Mouse (Mus musculus): Measurements from ENCODE around the gene Pes1. TPM values are rescaled to one million over a fixed set of nuclear protein-coding genes. Genes with fewer than 3 reads are reported as not detected.

The Pes1 gene
- polyA plus RNA-seq, 1 experiment, result 38.7 TPM

- no peak for DNase-seq (ENCODE audit: low read depth)
Observed at GRCm38 (mm10) chr11:3963155-3963554, 620 bp upstream of the Pes1 start.

DNA sequence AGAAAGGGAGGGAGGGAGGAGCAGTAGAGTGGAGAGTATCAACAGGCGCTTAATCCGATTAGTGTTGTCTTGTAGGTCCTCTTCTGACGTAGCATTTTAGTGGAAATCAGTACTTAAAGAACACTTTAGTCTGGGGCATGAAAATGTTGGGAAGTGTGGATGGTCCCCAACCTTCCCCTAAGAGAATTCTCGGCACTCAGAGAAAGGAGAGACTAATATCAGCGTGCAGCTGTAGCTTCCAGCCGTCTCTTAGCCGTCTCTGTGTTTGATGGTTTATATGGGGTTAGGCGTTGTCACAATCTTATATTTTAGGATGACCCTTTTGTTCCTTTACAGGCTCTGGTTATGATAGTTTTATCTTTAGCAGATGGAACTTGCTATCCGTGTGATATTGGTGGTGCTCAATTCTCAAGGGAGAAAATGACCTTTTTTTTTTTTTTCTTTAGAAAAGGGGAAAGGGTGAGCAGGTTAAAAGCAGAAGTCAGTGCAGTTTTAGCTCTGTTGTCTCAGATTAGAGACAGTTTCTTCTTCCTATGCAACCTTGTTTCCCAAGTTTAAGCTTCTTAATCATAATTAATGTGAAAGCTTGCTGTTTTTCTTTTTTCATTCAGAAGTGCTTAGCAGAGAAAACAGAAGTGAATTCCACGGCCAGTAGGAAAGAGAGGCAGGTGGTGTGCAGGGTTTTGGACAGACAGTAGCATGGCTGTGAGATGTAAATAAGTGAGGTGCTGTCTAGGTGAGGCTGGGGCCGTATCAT lies 819 bp downstream of the Pes1 start:
- no peak for DNase-seq (ENCODE audit: low read depth)

GRCm38 (mm10) chr11:3969837-3970236 lies 6.1 kb downstream of the Pes1 start:
- no peak for DNase-seq (ENCODE audit: low read depth)

GRCm38 (mm10) chr11:3970361-3970760 lies 6.6 kb downstream of the Pes1 start:
- DNase-seq (ENCODE audit: low read depth), result no peak

DNA sequence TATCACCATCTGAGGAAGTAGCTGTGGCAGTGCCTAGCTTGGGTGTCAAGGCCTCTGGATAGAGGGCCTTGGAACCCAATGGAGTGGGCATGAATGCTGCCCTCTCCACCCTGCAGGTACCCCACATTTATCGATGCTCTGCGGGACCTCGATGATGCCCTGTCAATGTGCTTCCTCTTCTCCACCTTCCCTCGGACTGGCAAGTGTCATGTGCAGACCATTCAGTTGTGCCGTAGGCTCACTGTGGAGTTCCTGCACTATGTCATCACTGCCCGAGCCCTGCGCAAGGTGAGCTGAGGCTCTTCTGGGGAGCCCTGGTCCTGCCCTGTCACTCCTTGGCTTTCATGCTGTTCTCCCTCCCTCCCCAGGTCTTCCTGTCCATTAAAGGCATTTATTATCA lies 9.3 kb downstream of the Pes1 start:
- DNase-seq (ENCODE audit: low read depth), result no peak

GRCm38 (mm10) chr11:3974311-3974710 lies 10.5 kb downstream of the Pes1 start:
- no peak for DNase-seq (ENCODE audit: low read depth)

DNA sequence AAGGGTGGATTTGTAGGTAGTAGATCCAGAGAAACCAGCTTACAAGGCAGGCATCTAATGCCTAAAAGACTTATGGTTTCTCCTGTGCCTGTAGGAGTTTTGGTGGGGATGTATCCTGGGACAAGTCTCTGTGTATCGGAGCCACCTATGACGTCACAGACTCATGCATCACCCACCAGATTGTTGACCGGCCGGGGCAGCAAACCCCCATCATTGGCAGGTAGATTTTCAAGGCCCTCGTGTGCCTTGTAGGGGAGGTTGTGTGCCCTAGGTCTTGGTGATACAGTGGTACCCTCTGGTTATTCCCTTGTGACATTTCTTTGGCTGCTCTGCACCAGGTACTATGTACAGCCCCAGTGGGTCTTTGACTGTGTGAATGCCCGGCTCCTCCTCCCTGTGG lies 12.9 kb downstream of the Pes1 start, which contains the start of gene 4930556J24Rik:
4930556J24Rik (minus strand) TSS at position 101 of the 400 bp plus-strand sequence.
- DNase-seq (ENCODE audit: low read depth), result no peak

- no peak for DNase-seq (ENCODE audit: low read depth)
Observed at GRCm38 (mm10) chr11:3978421-3978820, 14.6 kb downstream of the Pes1 start.

GRCm38 (mm10) chr11:3981536-3981935 lies 17.8 kb downstream of the Pes1 start:
- DNase-seq (ENCODE audit: low read depth), result no peak

DNA sequence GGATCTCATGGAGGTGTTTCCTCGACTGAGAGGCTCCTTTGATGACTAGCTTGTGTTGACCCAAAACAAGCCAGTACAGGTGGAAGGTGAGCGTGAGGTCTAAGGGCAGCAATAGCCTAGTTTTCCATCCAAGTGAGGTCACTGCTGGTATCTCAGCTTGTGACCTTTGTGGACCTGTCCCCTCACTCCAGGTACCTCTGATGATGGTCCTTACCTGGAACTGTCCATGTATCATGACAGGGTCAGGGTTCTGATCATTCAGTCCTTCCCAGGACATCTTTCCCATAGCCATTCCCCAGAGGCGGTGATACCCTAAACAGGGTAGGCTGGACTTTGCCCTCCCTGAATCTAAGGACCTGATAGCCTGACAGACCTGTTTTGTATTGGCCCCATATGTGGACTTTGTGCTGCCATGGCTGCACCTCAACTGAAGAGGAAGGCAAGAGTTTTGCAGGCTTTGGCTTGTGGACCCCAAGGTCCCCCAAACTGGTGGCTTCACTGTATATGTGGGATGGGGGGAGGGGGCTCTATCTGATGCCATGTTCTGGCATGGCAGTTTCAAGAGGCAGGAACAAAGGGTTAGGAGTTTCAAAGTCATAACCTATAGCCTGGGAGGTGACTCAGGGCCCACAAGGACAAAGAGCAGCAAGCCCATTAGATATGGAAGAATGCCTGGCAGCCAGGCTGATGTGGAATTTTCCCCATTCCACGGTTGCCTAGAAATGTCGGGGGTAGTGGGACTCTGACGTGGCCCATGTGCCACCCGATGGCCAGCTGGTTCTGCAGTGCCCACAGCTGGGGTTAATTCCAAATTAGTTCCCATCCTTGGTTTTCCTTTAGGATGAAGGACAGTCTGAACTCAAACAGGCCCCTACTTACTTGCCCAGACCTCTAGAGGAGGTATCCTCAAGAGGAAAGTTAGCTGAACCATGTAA lies 18.8 kb downstream of the Pes1 start:
- no peak for DNase-seq (ENCODE audit: low read depth)

GRCm38 (mm10) chr11:3983291-3983862 lies 19.6 kb downstream of the Pes1 start, which contains the start of gene Gal3st1:
Gal3st1 (plus strand) TSS chr11:3983636.
- no peak for DNase-seq (ENCODE audit: low read depth)

- no peak for DNase-seq (ENCODE audit: low read depth)
Observed at GRCm38 (mm10) chr11:3983863-3984745, 20.3 kb downstream of the Pes1 start.

DNA sequence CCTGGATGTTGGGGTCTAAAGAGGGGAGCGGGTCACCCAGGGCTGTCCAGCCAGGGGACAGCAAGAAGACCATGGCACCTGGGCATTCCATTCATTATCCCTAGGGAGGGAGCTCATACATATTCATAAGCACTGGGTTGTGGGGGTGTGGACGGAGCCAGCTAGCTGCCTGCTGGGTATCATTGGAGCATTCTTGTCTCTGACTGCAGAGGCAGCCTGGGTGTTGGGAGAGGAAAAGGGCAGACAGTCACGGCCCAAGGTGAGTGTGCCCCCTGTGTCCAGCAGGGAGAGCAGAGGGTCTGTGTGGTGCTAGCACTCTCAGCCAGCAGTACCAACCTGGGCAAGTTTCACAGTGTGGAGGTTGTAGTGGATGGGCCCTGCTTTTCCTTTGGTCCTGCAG lies 26.0 kb downstream of the Pes1 start:
- no peak for DNase-seq (ENCODE audit: low read depth)

- no peak for DNase-seq (ENCODE audit: low read depth)
Observed at GRCm38 (mm10) chr11:3993132-3993531, 29.4 kb downstream of the Pes1 start.

DNA sequence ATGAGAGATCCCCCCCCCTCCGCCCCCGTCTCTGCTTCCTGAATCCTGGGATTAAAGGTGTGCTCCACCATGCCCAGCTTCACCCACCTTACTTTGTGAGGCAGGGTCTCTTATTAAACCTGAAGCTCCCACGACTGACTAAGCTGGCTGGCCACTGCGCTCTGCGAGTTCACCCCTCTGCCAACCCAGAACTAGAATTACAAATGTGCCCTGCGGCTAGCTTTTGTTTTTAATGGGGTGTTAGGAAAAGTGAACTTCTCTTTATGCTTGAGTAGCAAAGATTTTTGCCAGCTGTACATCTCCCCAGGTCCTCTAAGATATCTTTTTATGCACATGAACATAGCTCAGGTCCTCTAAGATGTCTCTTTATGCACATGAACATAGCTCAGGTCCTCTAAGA lies 30.1 kb downstream of the Pes1 start:
- DNase-seq (ENCODE audit: low read depth), result no peak

DNA sequence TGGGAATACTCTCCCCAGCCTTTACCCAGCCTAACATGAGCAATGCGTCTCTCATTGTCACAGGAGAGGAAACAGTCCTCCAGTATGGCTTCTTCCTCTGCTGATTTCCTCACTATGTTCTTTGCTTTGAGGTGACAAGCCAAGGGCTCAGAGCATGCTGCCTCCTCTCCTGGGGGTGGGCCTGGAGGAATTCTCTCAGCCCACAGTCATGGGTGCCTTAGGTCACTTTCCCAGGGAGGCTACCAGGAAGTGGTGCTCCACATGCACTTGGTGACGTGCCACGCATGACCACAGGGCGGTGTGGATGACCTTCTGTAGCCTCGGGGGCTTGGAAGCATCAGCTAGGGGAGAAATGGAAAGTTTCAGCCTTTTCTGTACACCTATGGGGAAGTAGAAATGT lies 31.7 kb downstream of the Pes1 start:
- DNase-seq (ENCODE audit: low read depth), result no peak

- DNase-seq (ENCODE audit: low read depth), result no peak
Observed at GRCm38 (mm10) chr11:3996840-3997239, 33.1 kb downstream of the Pes1 start.

DNA sequence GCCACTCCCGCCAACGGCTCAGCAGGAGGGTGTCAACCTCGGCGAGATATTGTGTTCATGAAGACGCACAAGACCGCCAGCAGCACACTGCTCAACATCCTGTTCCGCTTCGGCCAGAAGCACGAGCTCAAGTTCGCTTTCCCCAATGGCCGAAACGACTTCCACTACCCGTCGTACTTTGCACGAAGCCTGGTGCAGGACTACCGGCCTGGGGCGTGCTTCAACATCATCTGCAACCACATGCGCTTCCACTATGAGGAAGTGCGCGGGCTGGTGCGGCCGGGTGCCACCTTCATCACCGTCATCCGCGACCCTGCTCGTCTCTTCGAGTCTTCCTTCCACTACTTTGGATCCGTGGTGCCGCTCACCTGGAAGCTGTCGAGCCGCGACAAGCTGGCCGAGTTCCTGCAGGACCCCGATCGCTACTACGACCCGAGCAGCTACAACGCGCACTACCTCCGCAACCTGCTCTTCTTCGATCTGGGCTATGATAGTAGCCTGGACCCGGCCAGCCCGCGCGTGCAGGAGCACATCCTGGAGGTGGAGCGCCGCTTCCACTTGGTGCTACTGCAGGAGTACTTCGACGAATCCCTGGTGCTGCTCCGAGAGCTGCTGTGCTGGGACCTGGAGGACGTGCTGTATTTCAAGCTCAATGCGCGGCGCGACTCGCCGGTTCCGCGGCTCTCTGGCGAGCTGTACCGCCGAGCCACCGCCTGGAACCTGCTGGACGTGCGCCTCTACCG lies 34.4 kb downstream of the Pes1 start:
- DNase-seq (ENCODE audit: low read depth), result no peak

GRCm38 (mm10) chr11:3999547-3999946 lies 35.8 kb downstream of the Pes1 start:
- DNase-seq (ENCODE audit: low read depth), result no peak

DNA sequence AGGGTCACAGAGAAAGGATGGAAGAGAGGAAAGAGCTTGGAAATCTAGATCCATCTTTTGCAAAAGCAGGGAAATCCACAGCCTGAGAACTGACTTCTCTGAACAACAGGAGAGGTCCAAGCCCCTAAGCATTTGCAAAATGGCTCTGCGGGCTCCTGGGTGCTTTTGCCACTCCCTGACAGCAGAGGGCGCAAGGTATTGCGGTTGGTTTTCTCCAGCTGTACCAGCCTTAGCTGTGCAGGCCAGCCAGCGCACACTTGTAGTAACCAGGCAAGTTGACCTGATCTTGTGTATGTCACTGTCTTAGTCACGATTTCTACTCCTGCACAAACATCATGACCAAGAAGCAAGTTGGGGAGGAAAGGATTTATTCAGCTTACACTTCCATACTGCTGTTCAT lies 37.8 kb downstream of the Pes1 start:
- DNase-seq (ENCODE audit: low read depth), result no peak

Data from gonadal fat pad, adult 2 months (tissue).